Mouse (Mus musculus) embryonic fibroblast, embryonic 13.5 days (primary cell): Measurements from ENCODE around the gene Tekt4.

Experiments used
- CTCF ChIP-seq: IDR thresholded peaks from 2 replicates; pipeline ENCODE4 v1.5.1; 2011; ENCODE audit warnings: mild to moderate bottlenecking, control low read depth, low read length, moderate library complexity, borderline replicate concordance; ENCODE audit not compliant: insufficient read depth
- POLR2A ChIP-seq: IDR thresholded peaks from 2 replicates; pipeline ENCODE4 v1.6.1; 2011; ENCODE audit warnings: low read depth, mild to moderate bottlenecking, control low read depth, low read length, moderate library complexity

GRCm38 (mm10) chr17:25452246-25452965, 2.0 kb upstream of the Tekt4 start:
- TF ChIP-seq POLR2A: no peak
- TF ChIP-seq CTCF: no peak
